Mouse (Mus musculus) intestine, embryonic 14.5 days (tissue): ENCODE results near the gene Myo1a. TPM values are rescaled to one million over a fixed set of nuclear protein-coding genes. Genes with fewer than 3 reads are reported as not detected.

Experiments used
- ATAC-seq: fragments of 200-750 bp; cut with Nextera tagmentation; replicated peaks from 2 replicates; pipeline ENCODE4 v1.8.0; 2017; ENCODE audit warnings: low read depth, moderate number of reproducible peaks, moderate TSS enrichment, moderate library complexity; ENCODE audit not compliant: low FRiP score, low TSS enrichment
- DNase-seq: peaks from one replicate; pipeline ENCODE4 v3.0.0-alpha.2; 2018; ENCODE audit warnings: low spot score
- H3K27ac ChIP-seq: fragments of 300-500 bp; sonication (generic); 2 replicates; pipeline ENCODE4 v1.5.1; 2014; ENCODE audit warnings: low read depth, mild to moderate bottlenecking, control low read depth
- H3K27me3 ChIP-seq: fragments of 300-500 bp; sonication (generic); replicated peaks from 2 replicates; pipeline ENCODE4 v1.6.1; 2014; ENCODE audit warnings: low read length, control low read depth; ENCODE audit not compliant: control insufficient read depth, insufficient read depth
- H3K36me3 ChIP-seq: fragments of 300-500 bp; sonication (generic); 2 replicates; pipeline ENCODE4 v1.6.1; 2014; ENCODE audit warnings: low read length, control low read depth; ENCODE audit not compliant: control insufficient read depth, insufficient read depth
- H3K4me1 ChIP-seq: fragments of 300-500 bp; sonication (generic); replicated peaks from 2 replicates; pipeline ENCODE4 v1.6.1; 2014; ENCODE audit warnings: low read length, control low read depth, mixed read lengths; ENCODE audit not compliant: control insufficient read depth, insufficient read depth
- H3K4me2 ChIP-seq: fragments of 300-500 bp; sonication (generic); 2 replicates; pipeline ENCODE4 v1.6.1; 2014; ENCODE audit warnings: low read length
- H3K4me3 ChIP-seq: fragments of 300-500 bp; sonication (generic); 2 replicates; pipeline ENCODE4 v1.5.1; 2014; ENCODE audit warnings: low read depth, low read length, control low read depth, mixed read lengths
- H3K9ac ChIP-seq: fragments of 300-500 bp; sonication (generic); 2 replicates; pipeline ENCODE4 v1.6.1; 2014; ENCODE audit warnings: mild to moderate bottlenecking, low read length
- H3K9me3 ChIP-seq: fragments of 300-500 bp; sonication (generic); 2 replicates; pipeline ENCODE4 v1.6.1; 2016; ENCODE audit warnings: low read length, control low read depth; ENCODE audit not compliant: control insufficient read depth
- WGBS: fragments of 180-500 bp; shearing (Covaris S2); extraction: QIAGEN DNeasy Blood & Tissue Kit; methylation state at CpG from one replicate; pipeline ENCODE4 v1.1.7; 2014; 5-methylcytosine and 5-hydroxymethylcytosine counted together
- polyA plus RNA-seq: library from polyadenylated mRNA; unstranded; fragments of >200 nt; fragmentation: Nextera tagmentation; extraction: Ambion mirVana; gene quantifications from 2 replicates; pipeline ENCODE4 v1.2.1, GENCODE M21; 2014

Gene Myo1a
- polyA plus RNA-seq, 1 experiment from 2014 or later = 15.3 TPM

GRCm38 (mm10) chr10:127766564-127766963 is 61.6 kb downstream of the Myo1a start:
- H3K36me3 ChIP-seq = no peaks in the 10 kb centered on the region
- ATAC-seq (no peak), DNase-seq (no peak)
- no peaks in the 10 kb centered on the region for H3K4me1 ChIP-seq
- no peak overlapping the region for H3K9ac ChIP-seq
- 87% methylated on average over 1 of the region's 1 CpGs for WGBS
- no peaks in the 10 kb centered on the region for H3K9me3 ChIP-seq
- H3K4me2 ChIP-seq = no peak overlapping the region
- H3K27ac ChIP-seq = no peak overlapping the region
- H3K27me3 ChIP-seq = no peaks in the 10 kb centered on the region
- no peak overlapping the region for H3K4me3 ChIP-seq

Other genes with a start within 250 kb of the Myo1a start
- 0.32 TPM in 1 of 2 replicates, not detected in the other for gene Stac3, start 203.5 kb upstream of the Myo1a start, polyA plus RNA-seq
- 25.9 and 28.5 TPM in 2 replicates for gene Ndufa4l2, start 190.2 kb upstream of the Myo1a start, polyA plus RNA-seq
- 132 and 142 TPM in 2 replicates for gene Shmt2, start 182.7 kb upstream of the Myo1a start, polyA plus RNA-seq
- gene Nxph4, start 170.6 kb upstream of the Myo1a start, polyA plus RNA-seq = 4.0 and 5.5 TPM in 2 replicates
- 92.1 and 96.6 TPM in 2 replicates for gene Lrp1, start 84.0 kb upstream of the Myo1a start, polyA plus RNA-seq
- gene Stat6, start 62.2 kb upstream of the Myo1a start, polyA plus RNA-seq = 28.5 and 29.4 TPM in 2 replicates
- gene Nemp1, start 38.3 kb upstream of the Myo1a start, polyA plus RNA-seq = 8.8 and 8.9 TPM in 2 replicates
- gene Nab2, start 36.6 kb upstream of the Myo1a start, polyA plus RNA-seq = 7.4 and 7.5 TPM in 2 replicates
- gene Tac2, start 19.3 kb downstream of the Myo1a start, polyA plus RNA-seq = 5.3 and 8.3 TPM in 2 replicates
- 3.9 and 4.1 TPM in 2 replicates for gene Zbtb39, start 34.4 kb downstream of the Myo1a start, polyA plus RNA-seq
- gene Gpr182, start 46.6 kb downstream of the Myo1a start, polyA plus RNA-seq = 0.39 and 0.43 TPM in 2 replicates
- 0.07 TPM in 1 of 2 replicates, not detected in the other for gene Rdh1, start 54.6 kb downstream of the Myo1a start, polyA plus RNA-seq
- not detected in 2 replicates for gene Rdh16f1, start 54.6 kb downstream of the Myo1a start, polyA plus RNA-seq
- gene Rdh9, start 71.2 kb downstream of the Myo1a start, polyA plus RNA-seq = 0.07 TPM in 1 of 2 replicates, not detected in the other
- gene Rdh16, start 96.0 kb downstream of the Myo1a start, polyA plus RNA-seq = not detected in 2 replicates
- gene Rdh19, start 144.8 kb downstream of the Myo1a start, polyA plus RNA-seq = not detected in 2 replicates
- 0.14 TPM in 1 of 2 replicates, not detected in the other for gene Rdh16f2, start 161.3 kb downstream of the Myo1a start, polyA plus RNA-seq
- 0.14 TPM in 1 of 2 replicates, not detected in the other for gene Rdh7, start 183.6 kb downstream of the Myo1a start, polyA plus RNA-seq
- not detected in 2 replicates for gene Sdr9c7, start 193.3 kb downstream of the Myo1a start, polyA plus RNA-seq